Mouse (Mus musculus) midbrain, embryonic 12.5 days (tissue): ENCODE results near the gene Spryd3. TPM values are rescaled to one million over a fixed set of nuclear protein-coding genes. Genes with fewer than 3 reads are reported as not detected.

Source experiments
- ATAC-seq: fragments of 200-750 bp; cut with Nextera tagmentation; 2 replicates; pipeline ENCODE4 v1.8.0; 2017; ENCODE audit warnings: low read depth, moderate TSS enrichment, moderate library complexity; ENCODE audit not compliant: low FRiP score
- H3K27ac ChIP-seq: fragments of 300-500 bp; sonication (generic); replicated peaks from 2 replicates; pipeline ENCODE4 v1.5.1; 2016; ENCODE audit warnings: mild to moderate bottlenecking
- H3K27me3 ChIP-seq: fragments of 300-500 bp; sonication (generic); 2 replicates; pipeline ENCODE4 v1.6.1; 2016; ENCODE audit warnings: mild to moderate bottlenecking
- H3K36me3 ChIP-seq: fragments of 300-500 bp; sonication (generic); 2 replicates; pipeline ENCODE4 v1.6.1; 2016
- H3K4me1 ChIP-seq: fragments of 300-500 bp; sonication (generic); 2 replicates; pipeline ENCODE4 v1.6.1; 2016
- H3K4me2 ChIP-seq: fragments of 300-500 bp; sonication (generic); replicated peaks from 2 replicates; pipeline ENCODE4 v1.6.1; 2016; ENCODE audit warnings: mild to moderate bottlenecking, moderate library complexity
- H3K4me3 ChIP-seq: fragments of 300-500 bp; sonication (generic); 2 replicates; pipeline ENCODE4 v1.5.1; 2016; ENCODE audit warnings: mild to moderate bottlenecking
- H3K9ac ChIP-seq: fragments of 300-500 bp; sonication (generic); replicated peaks from 2 replicates; pipeline ENCODE4 v1.6.1; 2016; ENCODE audit warnings: mild to moderate bottlenecking, moderate library complexity
- H3K9me3 ChIP-seq: fragments of 300-500 bp; sonication (generic); 2 replicates; pipeline ENCODE4 v1.6.1; 2016; ENCODE audit warnings: mild to moderate bottlenecking
- WGBS: fragments of 180-500 bp; shearing (Covaris S2); methylation state at CpG from one replicate; pipeline ENCODE4 v1.1.7; 2016; 5-methylcytosine and 5-hydroxymethylcytosine counted together
- polyA plus RNA-seq: library from polyadenylated mRNA; unstranded; fragments of >200 nt; fragmentation: Nextera tagmentation; extraction: Ambion mirVana; gene quantifications from 2 replicates; pipeline ENCODE4 v1.2.1, GENCODE M21; 2016

Spryd3 gene
- polyA plus RNA-seq, 1 experiment from 2014 or later = 19.3 TPM

- ATAC-seq = no peak
- Histone ChIP-seq H3K9me3 (no peaks in the 10 kb centered on the region), H3K27ac (no peak overlapping the region), H3K9ac (no peak overlapping the region), H3K36me3 (peaks cover 72% of the 10 kb centered on the region), H3K27me3 (no peaks in the 10 kb centered on the region), H3K4me2 (no peak overlapping the region), H3K4me1 (no peaks in the 10 kb centered on the region), H3K4me3 (no peak overlapping the region)
- 82% methylated on average over 4 of the region's 4 CpGs for WGBS
Measured at GRCm38 (mm10) chr15:102118591-102118990, 17.4 kb downstream of the Spryd3 start.

- Histone ChIP-seq H3K36me3 (peaks cover 71% of the 10 kb centered on the region), H3K9ac (no peak overlapping the region), H3K4me1 (no peaks in the 10 kb centered on the region), H3K4me2 (no peak overlapping the region), H3K9me3 (no peaks in the 10 kb centered on the region), H3K27me3 (no peaks in the 10 kb centered on the region), H3K27ac (no peak overlapping the region), H3K4me3 (no peak overlapping the region)
- ATAC-seq = no peak
- WGBS = 78% methylated on average over 19 of the region's 19 CpGs
Measured at GRCm38 (mm10) chr15:102117461-102118443, 18.3 kb downstream of the Spryd3 start.

- Histone ChIP-seq H3K4me3 (no peak overlapping the region), H3K4me1 (no peaks in the 10 kb centered on the region), H3K9me3 (no peaks in the 10 kb centered on the region), H3K36me3 (peaks cover 64% of the 10 kb centered on the region), H3K27me3 (no peaks in the 10 kb centered on the region), H3K4me2 (no peak overlapping the region), H3K27ac (no peak overlapping the region), H3K9ac (no peak overlapping the region)
- no peak for ATAC-seq
- WGBS = 79% methylated on average over 11 of the region's 11 CpGs
Measured at GRCm38 (mm10) chr15:102116753-102117415, 19.1 kb downstream of the Spryd3 start.

GRCm38 (mm10) chr15:102115731-102116231, 20.3 kb downstream of the Spryd3 start:
- Histone ChIP-seq H3K27ac (no peak overlapping the region), H3K4me2 (no peak overlapping the region), H3K9ac (no peak overlapping the region), H3K9me3 (no peaks in the 10 kb centered on the region), H3K4me3 (no peak overlapping the region), H3K36me3 (peaks cover 55% of the 10 kb centered on the region), H3K27me3 (no peaks in the 10 kb centered on the region), H3K4me1 (no peaks in the 10 kb centered on the region)
- no peak for ATAC-seq
- 59% methylated on average over 9 of the region's 9 CpGs for WGBS

- WGBS = 87% methylated on average over 7 of the region's 7 CpGs
- ATAC-seq = no peak
- Histone ChIP-seq H3K27ac (no peak overlapping the region), H3K4me3 (no peak overlapping the region), H3K4me1 (no peaks in the 10 kb centered on the region), H3K9ac (no peak overlapping the region), H3K9me3 (no peaks in the 10 kb centered on the region), H3K36me3 (peaks cover 46% of the 10 kb centered on the region), H3K27me3 (no peaks in the 10 kb centered on the region), H3K4me2 (no peak overlapping the region)
Measured at GRCm38 (mm10) chr15:102114651-102115260, 21.3 kb downstream of the Spryd3 start.

GRCm38 (mm10) chr15:102113674-102114073, 22.4 kb downstream of the Spryd3 start:
- H3K4me2 ChIP-seq = no peak overlapping the region
- no peak for ATAC-seq
- no peak overlapping the region for H3K9ac ChIP-seq
- WGBS = 78% methylated on average over 4 of the region's 4 CpGs
- no peaks in the 10 kb centered on the region for H3K9me3 ChIP-seq
- H3K4me1 ChIP-seq = peaks cover 4% of the 10 kb centered on the region; the same call in 1 of the 2 replicates
- H3K36me3 ChIP-seq = peaks cover 35% of the 10 kb centered on the region
- no peak overlapping the region for H3K27ac ChIP-seq
- H3K4me3 ChIP-seq = no peak overlapping the region
- H3K27me3 ChIP-seq = no peaks in the 10 kb centered on the region

- H3K4me3 ChIP-seq = no peak overlapping the region
- no peak overlapping the region for H3K4me2 ChIP-seq
Measured at GRCm38 (mm10) chr15:102112827-102113226, 23.2 kb downstream of the Spryd3 start.

GRCm38 (mm10) chr15:102112181-102112580, 23.9 kb downstream of the Spryd3 start:
- no peak overlapping the region for H3K27ac ChIP-seq
- ATAC-seq = no peak
- no peak overlapping the region for H3K9ac ChIP-seq
- no peak overlapping the region for H3K4me3 ChIP-seq
- peaks cover 20% of the 10 kb centered on the region for H3K36me3 ChIP-seq
- WGBS = 88% methylated on average over 6 of the region's 6 CpGs
- no peaks in the 10 kb centered on the region for H3K9me3 ChIP-seq
- peaks cover 11% of the 10 kb centered on the region for H3K27me3 ChIP-seq
- peaks cover 11% of the 10 kb centered on the region for H3K4me1 ChIP-seq
- no peak overlapping the region for H3K4me2 ChIP-seq

More at GRCm38 (mm10) chr15:102112827-102113226, 23.2 kb downstream of the Spryd3 start:
- Histone ChIP-seq H3K9me3 (no peaks in the 10 kb centered on the region), H3K27me3 (peaks cover 4% of the 10 kb centered on the region), H3K9ac (no peak overlapping the region), H3K4me1 (peaks cover 4% of the 10 kb centered on the region; the same call in 1 of the 2 replicates), H3K36me3 (peaks cover 27% of the 10 kb centered on the region), H3K27ac (no peak overlapping the region)
- WGBS = 89% methylated on average over 8 of the region's 8 CpGs
- no peak for ATAC-seq

- WGBS = 86% methylated on average over 11 of the region's 11 CpGs
- Histone ChIP-seq H3K27ac (no peak overlapping the region), H3K4me1 (peaks cover 18% of the 10 kb centered on the region), H3K9ac (no peak overlapping the region), H3K27me3 (peaks cover 18% of the 10 kb centered on the region), H3K4me3 (no peak overlapping the region), H3K36me3 (peaks cover 13% of the 10 kb centered on the region; the same call in 1 of the 2 replicates), H3K9me3 (no peaks in the 10 kb centered on the region), H3K4me2 (no peak overlapping the region)
- no peak for ATAC-seq
Measured at GRCm38 (mm10) chr15:102111495-102111829, 24.6 kb downstream of the Spryd3 start.

- no peak overlapping the region for H3K4me3 ChIP-seq
- 76% methylated on average over 29 of the region's 29 CpGs for whole genome bisulfite sequencing
Measured at GRCm38 (mm10) chr15:102110701-102111494, 25.1 kb downstream of the Spryd3 start.

GRCm38 (mm10) chr15:102110271-102110670, 25.8 kb downstream of the Spryd3 start:
- Histone ChIP-seq H3K4me1 (peaks cover 26% of the 10 kb centered on the region), H3K9me3 (no peaks in the 10 kb centered on the region), H3K4me3 (no peak overlapping the region), H3K9ac (no peak overlapping the region), H3K36me3 (0 out of 2 replicates have a peak, but pooled peaks cover 1% of the 10 kb centered on the region), H3K4me2 (no peak overlapping the region), H3K27ac (no peak overlapping the region), H3K27me3 (peaks cover 30% of the 10 kb centered on the region)
- 96% methylated on average over 7 of the region's 7 CpGs for WGBS
- no peak for ATAC-seq

More at GRCm38 (mm10) chr15:102110701-102111494, 25.1 kb downstream of the Spryd3 start:
- H3K9ac ChIP-seq = no peak overlapping the region
- H3K27me3 ChIP-seq = peaks cover 24% of the 10 kb centered on the region
- no peaks in the 10 kb centered on the region for H3K9me3 ChIP-seq
- H3K4me1 ChIP-seq = peaks cover 22% of the 10 kb centered on the region
- ATAC-seq = no peak
- peaks cover 8% of the 10 kb centered on the region; the same call in 1 of the 2 replicates for H3K36me3 ChIP-seq
- H3K27ac ChIP-seq = no peak overlapping the region
- H3K4me2 ChIP-seq = no peak overlapping the region
